In genomic region chr10:40273938-40274337, GRCm38 (mm10) we compare ENCODE assay signal across 16 mouse cellular contexts. TPM values are rescaled to one million over a fixed set of nuclear protein-coding genes. Genes with fewer than 3 reads are reported as not detected.
A peak's percentile ranks its signal among the peaks of the same experiment; 100 is the strongest.
DNase-seq lines count a peak whose midpoint lies in the region; ATAC-seq and TF ChIP-seq lines count a peak whose summit lies in the region.
"Had no signal": no experiment of that assay in that cellular context is flagged by ENCODE, and none has a peak within 500 bp of the region (broad histone marks: within the 10 kb centered on the region; RNA-seq: fewer than 3 reads in every experiment).

No protein-coding gene starts in this region.

- no peak for DNase-seq in heart, postnatal 4 days
- DNase-seq in MEL (ENCODE audit: low read depth, low spot score) = peak; percentile 87
- no peak for DNase-seq in kidney, postnatal 10 days
- no peak for DNase-seq in right cerebral cortex, postnatal 10 days (ENCODE audit: low spot score in 2 of 2)
- DNase-seq: cerebellum, adult 18-20 months; gastrocnemius, adult 2 months; heart, adult 2 months; lung, postnatal 14 days; retina, postnatal 1 day had no signal

- no peaks in the 10 kb centered on the region for H3K27me3 ChIP-seq in heart, embryonic 12.5 days (replicated peaks)
- H3K27me3 ChIP-seq in MEL (ENCODE audit: control insufficient read depth in 1 of 2, insufficient read depth in 2 of 2, low read length in 2 of 2) = no peaks in the 10 kb centered on the region
- no peaks in the 10 kb centered on the region for H3K27me3 ChIP-seq in intestine, embryonic 16.5 days (replicated peaks; ENCODE audit: control insufficient read depth, insufficient read depth, low read length)
- H3K27me3 ChIP-seq: embryonic facial prominence, embryonic 15.5 days; forebrain, embryonic 15.5 days; limb, embryonic 13.5 days had no signal

- no peaks in the 10 kb centered on the region for H3K4me1 ChIP-seq in heart, embryonic 12.5 days (replicated peaks)
- peaks cover 9 to 31% of the 10 kb centered on the region in 2 experiments for H3K4me1 ChIP-seq in MEL (ENCODE audit: control insufficient read depth in 1 of 2, insufficient read depth in 2 of 2, low read length in 2 of 2)
- no peaks in the 10 kb centered on the region for H3K4me1 ChIP-seq in intestine, embryonic 16.5 days (ENCODE audit: control insufficient read depth, insufficient read depth, low read length)
- H3K4me1 ChIP-seq: embryonic facial prominence, embryonic 15.5 days; forebrain, embryonic 15.5 days; limb, embryonic 13.5 days had no signal

- TF ChIP-seq CTCF in MEL (IDR thresholded peaks at IDR 0.05 in 2 of 3, conservative IDR thresholded peaks at IDR 0.05 in 1 of 3; ENCODE audit: control insufficient read depth in 1 of 3, insufficient read depth in 1 of 3, low read depth in 2 of 3, low read length in 3 of 3, poor library complexity in 1 of 3, severe bottlenecking in 1 of 3) = no peak

- H3K9me3 ChIP-seq in heart, embryonic 12.5 days (replicated peaks) = no peaks in the 10 kb centered on the region
- H3K9me3 ChIP-seq in MEL (replicated peaks; ENCODE audit: insufficient read depth, low read length) = no peaks in the 10 kb centered on the region
- no peaks in the 10 kb centered on the region for H3K9me3 ChIP-seq in intestine, embryonic 16.5 days (ENCODE audit: control insufficient read depth, low read length)
- H3K9me3 ChIP-seq: embryonic facial prominence, embryonic 15.5 days; forebrain, embryonic 15.5 days; limb, embryonic 13.5 days had no signal

- no peaks in the 10 kb centered on the region for H3K79me2 ChIP-seq in MEL (ENCODE audit: control insufficient read depth, insufficient read depth, low read length, poor library complexity)

- TF ChIP-seq EP300 in MEL (IDR thresholded peaks at IDR 0.05; ENCODE audit: low read depth in 1 of 2, low read length in 2 of 2) = peak; percentile 82 to 90

- WGBS in heart, embryonic 12.5 days = 66% methylated on average over 5 of the region's 5 CpGs
- 76% methylated on average over 5 of the region's 5 CpGs for WGBS in intestine, embryonic 16.5 days

- H3K9ac ChIP-seq in heart, embryonic 12.5 days = no peak overlapping the region
- peak overlapping the region; percentile 3; the same call in 1 of the 2 replicates for H3K9ac ChIP-seq in MEL (ENCODE audit: control insufficient read depth, low read depth, low read length, poor library complexity, severe bottlenecking)
- H3K9ac ChIP-seq in intestine, embryonic 16.5 days (ENCODE audit: low read depth, low read length) = no peak overlapping the region
- H3K9ac ChIP-seq: embryonic facial prominence, embryonic 15.5 days; forebrain, embryonic 15.5 days; limb, embryonic 13.5 days had no signal

- no peaks in the 10 kb centered on the region for H3K36me3 ChIP-seq in heart, embryonic 12.5 days
- H3K36me3 ChIP-seq in MEL (ENCODE audit: control insufficient read depth in 1 of 2, insufficient read depth in 2 of 2, low read length in 2 of 2) = peaks cover 0 to 17% of the 10 kb centered on the region in 2 experiments; a peak in 2 of 4 replicates
- no peaks in the 10 kb centered on the region for H3K36me3 ChIP-seq in intestine, embryonic 16.5 days (ENCODE audit: control insufficient read depth, insufficient read depth, low read length)
- H3K36me3 ChIP-seq: embryonic facial prominence, embryonic 15.5 days; forebrain, embryonic 15.5 days; limb, embryonic 13.5 days had no signal

- TF ChIP-seq POLR2A in MEL (IDR thresholded peaks at IDR 0.05; ENCODE audit: control insufficient read depth in 1 of 2, insufficient read depth in 1 of 2, low read depth in 1 of 2, low read length in 2 of 2, poor library complexity in 1 of 2) = peak in 1 of 2 experiments; percentile 44; a peak in 2 of 4 replicates

- TF ChIP-seq RAD21 in MEL (IDR thresholded peaks at IDR 0.05; ENCODE audit: low read depth, low read length) = no peak

- peak; percentile 93 for ATAC-seq in heart, embryonic 12.5 days (ENCODE audit: insufficient number of reproducible peaks, low FRiP score)
- peak; percentile 62 for ATAC-seq in intestine, embryonic 16.5 days
- peak; percentile 76 for ATAC-seq in megakaryocyte progenitor cell, adult 5-6 weeks (replicated peaks; ENCODE audit: poor library complexity)
- ATAC-seq: forebrain, embryonic 15.5 days had no signal

- H3K27ac ChIP-seq in heart, embryonic 12.5 days (ENCODE audit: poor library complexity, severe bottlenecking) = no peak overlapping the region
- H3K27ac ChIP-seq in MEL (ENCODE audit: control insufficient read depth, low read depth, low read length) = peak overlapping the region; percentile 59
- H3K27ac ChIP-seq in intestine, embryonic 16.5 days (ENCODE audit: low read length) = no peak overlapping the region
- H3K27ac ChIP-seq: embryonic facial prominence, embryonic 15.5 days; forebrain, embryonic 15.5 days; gastrocnemius, adult 2 months; heart, adult 2 months; limb, embryonic 13.5 days had no signal

- no peak overlapping the region for H3K4me3 ChIP-seq in heart, embryonic 12.5 days
- H3K4me3 ChIP-seq in MEL (ENCODE audit: control insufficient read depth in 1 of 2, insufficient read depth in 1 of 2, low read depth in 2 of 2, low read length in 2 of 2) = no peak overlapping the region
- no peak overlapping the region for H3K4me3 ChIP-seq in intestine, embryonic 16.5 days (ENCODE audit: low read length)
- H3K4me3 ChIP-seq: embryonic facial prominence, embryonic 15.5 days; forebrain, embryonic 15.5 days; gastrocnemius, adult 2 months; heart, adult 2 months; limb, embryonic 13.5 days had no signal

- H3K4me2 ChIP-seq in heart, embryonic 12.5 days = no peak overlapping the region
- no peak overlapping the region for H3K4me2 ChIP-seq in intestine, embryonic 16.5 days (ENCODE audit: low read depth, low read length)
- H3K4me2 ChIP-seq: embryonic facial prominence, embryonic 15.5 days; forebrain, embryonic 15.5 days; limb, embryonic 13.5 days; midbrain, embryonic 11.5 days had no signal

TF ChIP-seq in MEL, 35 proteins besides CTCF, POLR2A, EP300 and RAD21 (continues in another document):
- TF ChIP-seq ZKSCAN1 (IDR thresholded peaks at IDR 0.05; ENCODE audit: low read depth, low read length) = no peak
- no peak for TF ChIP-seq BHLHE40 (IDR thresholded peaks at IDR 0.05; ENCODE audit: borderline replicate concordance, low read depth, low read length)
- peak; percentile 93 for TF ChIP-seq GATA1 (IDR thresholded peaks at IDR 0.05; ENCODE audit: low read depth, low read length)
- no peak for TF ChIP-seq NRF1 (IDR thresholded peaks at IDR 0.05; ENCODE audit: insufficient read depth, low read depth, low read length, poor library complexity, severe bottlenecking)
- peak; percentile 27; the same call in 1 of the 2 replicates for TF ChIP-seq SIN3A (IDR thresholded peaks at IDR 0.05; ENCODE audit: low read length)
- TF ChIP-seq KAT2A (conservative IDR thresholded peaks at IDR 0.05; ENCODE audit: low read depth, low read length) = no peak
- TF ChIP-seq ETS1 (IDR thresholded peaks at IDR 0.05; ENCODE audit: low read depth, low read length) = peak; percentile 73
- no peak; the same call in 1 of the 2 replicates for TF ChIP-seq MXI1 (IDR thresholded peaks at IDR 0.05; ENCODE audit: low read depth, low read length)
- no peak; the same call in 1 of the 2 replicates for TF ChIP-seq RCOR1 (IDR thresholded peaks at IDR 0.05; ENCODE audit: low read depth, low read length)
- no peak for TF ChIP-seq POLR2AphosphoS5 (IDR thresholded peaks at IDR 0.05; ENCODE audit: borderline replicate concordance, low read depth, low read length)
- no peak for TF ChIP-seq E2F4 (IDR thresholded peaks at IDR 0.05; ENCODE audit: borderline replicate concordance, low read depth, low read length)
- TF ChIP-seq POLR2AphosphoS2 (IDR thresholded peaks at IDR 0.05; ENCODE audit: low read length) = no peak
- no peak for TF ChIP-seq MEF2A (IDR thresholded peaks at IDR 0.05; ENCODE audit: extremely low read depth, insufficient replicate concordance, low read depth, low read length, poor library complexity, severe bottlenecking)
- peak; percentile 79 for TF ChIP-seq JUND (IDR thresholded peaks at IDR 0.05; ENCODE audit: low read depth, low read length)
- no peak for TF ChIP-seq ZNF384 (IDR thresholded peaks at IDR 0.05; ENCODE audit: low read depth, low read length)
- no peak for TF ChIP-seq MYC (IDR thresholded peaks at IDR 0.05; ENCODE audit: low read depth, low read length)
- TF ChIP-seq MAZ (IDR thresholded peaks at IDR 0.05; ENCODE audit: low read depth, low read length) = no peak
- TF ChIP-seq MAX (IDR thresholded peaks at IDR 0.05; ENCODE audit: low read length) = no peak

RNA-seq across cellular contexts. Expression of gene Gtf3c6, which starts 16.0 kb away (rescaled TPM):
- polyA plus RNA-seq in heart, embryonic 12.5 days (2016; fragmentation: Nextera tagmentation; extraction: Ambion mirVana) = 90.6 and 92.3 TPM in 2 replicates
- 10 to 100 TPM; 31.0 to 33.7 TPM for total RNA-seq in heart, postnatal 4 days (2021)
- 41.6 and 42.0 TPM in 2 replicates for total RNA-seq in MEL (2012; rRNA removed)
- 10 to 100 TPM in 1 of 2 experiments, not detected in 1; 56.6 TPM for polyA plus RNA-seq in MEL (2012; ENCODE audit: insufficient read depth in 1 of 2, insufficient read length in 2 of 2, low read depth in 1 of 2, low replicate concordance in 2 of 2, missing spikeins in 1 of 2)
- 72.2 and 78.3 TPM in 2 replicates for polyA plus RNA-seq in intestine, embryonic 16.5 days (2015; fragmentation: Nextera tagmentation; extraction: Ambion mirVana)
- 69.0 and 87.6 TPM in 2 replicates for total RNA-seq in megakaryocyte progenitor cell, adult 5-6 weeks (2015)
- total RNA-seq in megakaryocyte progenitor cell, adult 5-6 weeks (2017) = 219 and 265 TPM in 2 replicates

RNA-seq across cellular contexts. Expression of gene Rpf2, which starts 27.1 kb away (rescaled TPM):
- 42.0 and 44.5 TPM in 2 replicates for polyA plus RNA-seq in heart, embryonic 12.5 days (2016; fragmentation: Nextera tagmentation; extraction: Ambion mirVana)
- 10 to 100 TPM; 14.6 to 20.2 TPM for total RNA-seq in heart, postnatal 4 days (2021)
- total RNA-seq in MEL (2012; rRNA removed) = 104 and 122 TPM in 2 replicates
- polyA plus RNA-seq in MEL (2012; ENCODE audit: insufficient read depth in 1 of 2, insufficient read length in 2 of 2, low read depth in 1 of 2, low replicate concordance in 2 of 2, missing spikeins in 1 of 2) = 10 to 100 TPM in 1 of 2 experiments, not detected in 1; 92.8 TPM
- 60.8 and 70.0 TPM in 2 replicates for polyA plus RNA-seq in intestine, embryonic 16.5 days (2015; fragmentation: Nextera tagmentation; extraction: Ambion mirVana)
- 97.3 and 109 TPM in 2 replicates for total RNA-seq in megakaryocyte progenitor cell, adult 5-6 weeks (2015)
- 184 and 213 TPM in 2 replicates for total RNA-seq in megakaryocyte progenitor cell, adult 5-6 weeks (2017)

RNA-seq across cellular contexts. Expression of gene Amd1, which starts 28.0 kb away (rescaled TPM):
- polyA plus RNA-seq in heart, embryonic 12.5 days (2016; fragmentation: Nextera tagmentation; extraction: Ambion mirVana) = 47.1 and 51.9 TPM in 2 replicates
- 10 to 100 TPM; 31.0 to 32.1 TPM for total RNA-seq in heart, postnatal 4 days (2021)
- total RNA-seq in MEL (2012; rRNA removed) = 84.7 and 102 TPM in 2 replicates
- 10 to 100 TPM in 1 of 2 experiments, not detected in 1; 81.2 TPM for polyA plus RNA-seq in MEL (2012; ENCODE audit: insufficient read depth in 1 of 2, insufficient read length in 2 of 2, low read depth in 1 of 2, low replicate concordance in 2 of 2, missing spikeins in 1 of 2)
- polyA plus RNA-seq in intestine, embryonic 16.5 days (2015; fragmentation: Nextera tagmentation; extraction: Ambion mirVana) = 41.9 and 47.2 TPM in 2 replicates
- 153 and 160 TPM in 2 replicates for total RNA-seq in megakaryocyte progenitor cell, adult 5-6 weeks (2015)
- 170 and 202 TPM in 2 replicates for total RNA-seq in megakaryocyte progenitor cell, adult 5-6 weeks (2017)
